Mouse (Mus musculus) ovary, adult 2 months (tissue): ENCODE data around the gene Rpl28. TPM values are rescaled to one million over a fixed set of nuclear protein-coding genes. Genes with fewer than 3 reads are reported as not detected.

Source experiments
- polyA plus RNA-seq: library from polyadenylated mRNA; depleted of rRNA; stranded (reverse); fragments of >200 nt; gene quantifications from 2 replicates; pipeline ENCODE4 v1.2.3, GENCODE M21; 2012; rRNA removed

Rpl28 gene
- 545 and 557 TPM in 2 replicates for polyA plus RNA-seq

DNA sequence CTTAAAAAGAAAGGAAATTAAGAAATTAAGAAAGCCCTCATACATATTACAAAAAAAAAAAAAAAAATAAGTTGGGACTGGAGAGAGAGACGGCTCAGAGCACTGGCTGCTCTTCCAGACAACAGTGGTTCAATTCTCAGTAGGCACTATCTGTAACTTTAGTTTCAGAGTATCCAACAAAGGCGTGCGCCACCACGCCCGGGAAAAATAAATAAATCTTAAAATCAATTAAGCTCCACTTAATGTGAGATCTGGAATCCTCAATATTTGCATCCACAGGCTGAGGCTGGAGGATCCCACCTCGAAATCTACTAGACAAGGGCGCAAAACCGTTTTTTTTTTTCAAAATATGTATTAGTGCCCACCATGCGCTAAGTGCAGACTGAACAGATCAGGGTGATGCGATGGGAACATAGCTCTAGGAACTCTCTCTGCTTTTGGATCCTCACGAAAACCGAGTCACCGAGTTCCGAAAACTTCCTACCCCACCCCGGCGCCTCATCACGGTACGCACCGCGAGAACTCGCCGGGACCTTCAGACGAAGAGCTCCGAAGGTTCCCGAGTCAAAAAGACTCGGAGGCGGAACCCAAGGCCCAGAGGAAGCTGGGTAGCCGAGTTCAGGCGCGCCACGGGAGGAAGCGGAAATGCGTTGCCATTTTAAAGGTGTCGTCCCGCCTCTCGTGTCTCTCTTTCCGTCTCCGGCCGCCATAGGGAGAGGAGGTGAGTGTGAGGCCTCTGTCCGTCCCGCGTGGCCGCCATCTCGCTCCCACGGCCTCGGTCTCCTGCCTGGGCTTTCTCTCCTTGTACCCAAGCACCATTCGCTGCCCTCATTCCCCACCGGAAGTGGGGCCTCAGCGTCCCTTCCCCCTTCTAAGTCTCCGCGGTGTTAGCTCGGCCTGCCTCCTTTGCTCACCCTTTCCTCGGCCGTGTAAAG lies at the start of gene Rpl28:
Gene Rpl28, plus strand, starts transcription at position 597 of the 935 bp plus-strand sequence.

GRCm38 (mm10) chr7:4752821-4753570 lies 39.7 kb upstream of the Rpl28 start, which contains the start of gene Cox6b2:
Gene Cox6b2, minus strand, starts transcription at chr7:4753094.

GRCm38 (mm10) chr7:4771202-4771601 lies 21.5 kb upstream of the Rpl28 start, which contains the start of gene Fam71e2:
Gene Fam71e2, minus strand, starts transcription at chr7:4771302.

DNA sequence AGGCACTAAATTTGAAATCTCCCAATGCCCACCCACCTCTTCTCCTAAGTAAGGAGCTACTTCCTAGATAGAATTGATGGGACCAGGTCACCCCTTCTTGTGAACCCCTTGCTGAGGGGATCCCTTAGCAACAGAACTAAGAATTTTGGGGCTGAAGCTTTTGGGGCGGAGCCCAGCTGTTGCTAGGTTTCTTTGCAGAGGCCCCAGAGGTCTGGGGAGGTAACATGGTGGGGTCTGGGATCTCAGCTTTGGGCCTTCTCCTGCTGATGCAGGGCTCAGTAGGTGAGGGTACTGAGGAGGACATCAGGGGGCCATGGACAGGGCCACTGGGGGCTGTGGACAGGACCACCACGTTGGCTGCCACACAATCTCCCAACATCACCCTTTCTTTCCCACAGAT lies 9.9 kb upstream of the Rpl28 start, which contains the start of the genes Il11 and Tmem190:
Gene Il11, minus strand, starts transcription at position 101 of the 400 bp plus-strand sequence.
Gene Tmem190, plus strand, starts transcription at position 179 of the 400 bp plus-strand sequence.

DNA sequence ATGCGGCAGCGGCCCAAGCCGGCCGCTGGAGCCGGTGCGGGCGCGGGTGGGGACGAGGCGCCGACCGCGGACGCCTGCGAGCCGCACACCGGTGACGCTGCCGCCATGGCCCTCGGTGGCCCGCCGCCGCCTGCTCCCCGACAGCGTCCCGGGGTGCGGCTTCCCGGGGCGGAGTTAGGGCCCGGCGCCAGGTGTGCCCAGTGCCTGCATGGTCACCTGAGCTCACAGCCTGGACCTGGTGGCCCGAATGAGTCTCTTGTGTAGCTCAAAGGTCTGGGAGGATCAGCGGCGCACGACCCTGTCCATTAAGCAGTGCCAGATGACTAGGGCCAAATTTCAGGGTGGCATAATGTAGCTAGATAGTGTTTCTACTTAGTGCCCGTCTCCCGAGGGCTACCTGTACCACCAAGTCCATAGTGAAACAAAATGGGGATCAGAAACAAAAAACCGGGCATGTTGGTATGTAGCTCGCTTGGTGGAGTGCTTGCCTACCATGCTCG lies 3.2 kb upstream of the Rpl28 start, which contains the start of gene Tmem238:
Gene Tmem238, minus strand, starts transcription at position 221 of the 500 bp plus-strand sequence.

DNA sequence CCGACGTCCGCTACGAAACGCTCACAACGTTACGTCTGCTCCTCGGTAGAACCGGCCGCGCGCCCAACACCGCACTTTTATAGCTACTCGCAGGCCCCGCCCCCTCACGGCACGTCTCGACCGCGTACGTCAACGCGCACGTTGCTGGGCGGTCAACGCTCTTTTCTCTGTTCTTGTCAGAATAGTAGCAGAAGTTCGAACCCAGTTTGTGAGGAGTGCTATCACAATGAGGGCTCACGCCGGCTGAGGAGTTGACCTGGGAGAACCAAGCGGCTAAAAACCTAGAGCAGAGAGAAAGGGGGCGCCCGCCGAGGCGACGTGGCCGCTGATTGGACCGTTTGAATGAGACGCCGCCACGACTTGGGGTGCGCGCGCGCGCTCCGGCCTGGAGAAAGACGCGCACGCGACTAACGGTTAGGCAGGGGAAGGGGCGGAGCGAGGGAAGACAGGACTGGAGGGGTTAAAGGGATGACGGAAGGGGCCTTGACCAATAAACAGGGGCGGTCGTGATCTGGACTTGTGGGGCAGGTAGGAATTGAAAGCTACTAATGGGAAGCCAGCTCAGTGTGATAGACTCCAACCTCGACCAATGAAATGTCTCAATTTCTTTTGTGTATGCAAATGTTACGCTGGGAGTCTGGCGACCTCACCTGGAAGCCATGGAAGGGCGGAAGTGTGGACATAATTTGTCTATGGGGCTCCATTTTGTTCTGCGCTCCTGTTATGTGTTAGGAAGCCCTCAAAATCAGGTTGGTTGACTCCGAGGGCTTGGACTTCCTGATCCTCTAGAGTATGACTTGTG lies 19.8 kb downstream of the Rpl28 start, which contains the start of gene Ube2s:
Gene Ube2s, minus strand, starts transcription at position 288 of the 802 bp plus-strand sequence.

GRCm38 (mm10) chr7:4844245-4844916 lies 51.7 kb downstream of the Rpl28 start, which contains the start of gene Shisa7:
Gene Shisa7, minus strand, starts transcription at chr7:4844696.

Other genes starting within 250 kb of the Rpl28 start
- gene Syt5, start 245.3 kb upstream of the Rpl28 start, polyA plus RNA-seq = 6.4 and 7.0 TPM in 2 replicates
- 0.18 and 0.23 TPM in 2 replicates for gene Ptprh, start 188.8 kb upstream of the Rpl28 start, polyA plus RNA-seq
- 14.0 and 15.4 TPM in 2 replicates for gene Tmem86b, start 161.5 kb upstream of the Rpl28 start, polyA plus RNA-seq
- gene Ppp6r1, start 133.9 kb upstream of the Rpl28 start, polyA plus RNA-seq = 124 and 125 TPM in 2 replicates
- gene Hspbp1, start 107.8 kb upstream of the Rpl28 start, polyA plus RNA-seq = 85.5 and 91.1 TPM in 2 replicates
- 12.9 and 13.8 TPM in 2 replicates for gene Brsk1, start 102.3 kb upstream of the Rpl28 start, polyA plus RNA-seq
- 0.82 and 0.95 TPM in 2 replicates for gene Tmem150b, start 67.6 kb upstream of the Rpl28 start, polyA plus RNA-seq
- gene Kmt5c, start 52.8 kb upstream of the Rpl28 start, polyA plus RNA-seq = 189 and 218 TPM in 2 replicates
- 26.8 and 59.2 TPM in 2 replicates for gene Cox6b2, start 39.8 kb upstream of the Rpl28 start, polyA plus RNA-seq
- gene Fam71e2, start 21.6 kb upstream of the Rpl28 start, polyA plus RNA-seq = 0.05 and 0.06 TPM in 2 replicates
- 1.1 and 1.2 TPM in 2 replicates for gene Il11, start 10.0 kb upstream of the Rpl28 start, polyA plus RNA-seq
- gene Tmem190, start 9.9 kb upstream of the Rpl28 start, polyA plus RNA-seq = not detected in 2 replicates
- 88.3 and 125 TPM in 2 replicates for gene Tmem238, start 3.2 kb upstream of the Rpl28 start, polyA plus RNA-seq
- gene Ube2s, start 19.7 kb downstream of the Rpl28 start, polyA plus RNA-seq = 228 and 308 TPM in 2 replicates
- gene Shisa7, start 51.8 kb downstream of the Rpl28 start, polyA plus RNA-seq = 2.5 and 3.9 TPM in 2 replicates
- 28.1 and 35.4 TPM in 2 replicates for gene Isoc2b, start 77.4 kb downstream of the Rpl28 start, polyA plus RNA-seq
- gene Isoc2a, start 84.3 kb downstream of the Rpl28 start, polyA plus RNA-seq = 23.7 and 25.1 TPM in 2 replicates
- gene Gm36210, start 113.6 kb downstream of the Rpl28 start, polyA plus RNA-seq = 0.44 and 0.48 TPM in 2 replicates
- gene Zfp628, start 122.3 kb downstream of the Rpl28 start, polyA plus RNA-seq = 37.7 and 42.3 TPM in 2 replicates
- gene Nat14, start 129.2 kb downstream of the Rpl28 start, polyA plus RNA-seq = 13.2 and 17.2 TPM in 2 replicates
- gene Ssc5d, start 132.9 kb downstream of the Rpl28 start, polyA plus RNA-seq = 13.3 and 16.0 TPM in 2 replicates
- gene Sbk2, start 171.5 kb downstream of the Rpl28 start, polyA plus RNA-seq = 1.1 and 1.2 TPM in 2 replicates
- gene Sbk3, start 178.3 kb downstream of the Rpl28 start, polyA plus RNA-seq = 0.76 and 1.1 TPM in 2 replicates
- gene Zfp579, start 203.3 kb downstream of the Rpl28 start, polyA plus RNA-seq = 120 and 131 TPM in 2 replicates
- 33.1 and 43.6 TPM in 2 replicates for gene Zfp524, start 221.5 kb downstream of the Rpl28 start, polyA plus RNA-seq
- 51.0 and 51.7 TPM in 2 replicates for gene Fiz1, start 221.8 kb downstream of the Rpl28 start, polyA plus RNA-seq
- gene Gm44973, start 222.6 kb downstream of the Rpl28 start, polyA plus RNA-seq = not detected in 2 replicates
- gene Zfp865, start 227.5 kb downstream of the Rpl28 start, polyA plus RNA-seq = 66.1 and 69.1 TPM in 2 replicates
- gene Ccdc106, start 227.7 kb downstream of the Rpl28 start, polyA plus RNA-seq = 12.0 and 14.1 TPM in 2 replicates
- gene 4632433K11Rik, start 241.2 kb downstream of the Rpl28 start, polyA plus RNA-seq = not detected in 2 replicates
- gene Zfp784, start 245.6 kb downstream of the Rpl28 start, polyA plus RNA-seq = 6.3 and 6.5 TPM in 2 replicates